Mouse (Mus musculus) small intestine, adult 2 months (tissue): ENCODE data around the gene Rsad2.

Source experiments
- CTCF ChIP-seq: fragments of 200-500 bp; IDR thresholded peaks from 2 replicates; pipeline ENCODE4 v1.5.1; 2012; ENCODE audit warnings: low read depth, mild to moderate bottlenecking, control low read depth, inconsistent platforms, low read length, moderate library complexity, mixed read lengths; ENCODE audit not compliant: insufficient replicate concordance, insufficient read length; ENCODE audit errors: extremely low read depth
- POLR2A ChIP-seq: fragments of 200-500 bp; IDR thresholded peaks from 2 replicates; pipeline ENCODE4 v1.6.1; 2012; ENCODE audit warnings: low read depth, mild to moderate bottlenecking, control low read depth, inconsistent platforms, low read length, moderate library complexity

DNA sequence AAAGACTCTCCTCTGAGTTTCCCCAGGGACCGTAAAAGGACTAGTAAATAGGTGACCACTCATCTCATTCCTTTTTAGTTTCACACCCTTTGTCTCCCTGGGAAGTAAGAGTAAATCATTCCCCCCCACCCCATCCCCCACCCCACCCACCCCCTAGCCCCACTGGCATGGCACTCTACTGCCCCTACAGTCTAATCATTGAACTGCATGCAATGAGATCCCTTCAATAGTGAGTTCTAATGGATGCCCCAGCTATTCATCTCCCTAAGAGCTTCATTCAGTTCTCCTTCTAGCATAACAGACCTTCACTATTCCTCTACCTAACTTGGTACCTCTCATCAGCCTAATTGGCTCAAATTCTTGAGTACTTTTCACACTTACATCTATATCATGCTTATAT is 33.7 kb upstream of the Rsad2 start:
- TF ChIP-seq POLR2A (no peak), CTCF (peak; percentile 18; the same call in 1 of the 2 replicates)
